ENCODE assay signal across 8 mouse cellular contexts in genomic region chr1:97661406-97662241, GRCm38 (mm10). TPM values are rescaled to one million over a fixed set of nuclear protein-coding genes. Genes with fewer than 3 reads are reported as not detected.
DNase-seq lines count a peak whose midpoint lies in the region; ATAC-seq and TF ChIP-seq lines count a peak whose summit lies in the region.

TSS of gene D1Ertd622e (minus strand) at chr1:97662074.

- no peak for TF ChIP-seq CTCF in G1E (IDR thresholded peaks at IDR 0.05; ENCODE audit: low read depth, low read length)
- no peak for TF ChIP-seq CTCF in lung, embryonic 14.5 days (IDR thresholded peaks at IDR 0.05; ENCODE audit: low read depth)
- TF ChIP-seq CTCF in olfactory bulb, adult 2 months (IDR thresholded peaks at IDR 0.05; ENCODE audit: insufficient read depth, low read depth, low read length), result no peak

- peaks cover 13% of the 10 kb centered on the region; the same call in 1 of the 2 replicates for H3K27me3 ChIP-seq in G1E (ENCODE audit: insufficient read depth, low read length)
- no peaks in the 10 kb centered on the region for H3K27me3 ChIP-seq in forebrain, embryonic 15.5 days
- no peaks in the 10 kb centered on the region for H3K27me3 ChIP-seq in lung, embryonic 14.5 days (ENCODE audit: insufficient read depth, low read length)

- H3K9ac ChIP-seq in forebrain, embryonic 15.5 days (replicated peaks), result peak within 1 kb of the TSS; percentile 94
- peak within 1 kb of the TSS; percentile 70 for H3K9ac ChIP-seq in lung, embryonic 14.5 days

- DNase-seq in G1E (ENCODE audit: low spot score), result peak; percentile 59
- peak; percentile 84 for DNase-seq in cerebellum, adult 11 months
- peak; percentile 84 to 87 for DNase-seq in heart, postnatal 14 days
- peak; percentile 81 to 84 for DNase-seq in layer of hippocampus, adult 18-20 months (ENCODE audit: low spot score in 2 of 2)
- DNase-seq in lung, embryonic 14.5 days, result peak; percentile 87
- DNase-seq in thymus, adult 18-20 months, result peak; percentile 71 to 76

- peak within 1 kb of the TSS; percentile 80 for H3K4me3 ChIP-seq in G1E (ENCODE audit: low read depth, low read length)
- H3K4me3 ChIP-seq in forebrain, embryonic 15.5 days, result peak within 1 kb of the TSS; percentile 79
- H3K4me3 ChIP-seq in lung, embryonic 14.5 days (ENCODE audit: low read depth, low read length), result peak within 1 kb of the TSS; percentile 66
- peak within 1 kb of the TSS; percentile 94 for H3K4me3 ChIP-seq in olfactory bulb, adult 2 months (ENCODE audit: insufficient read depth, low read depth, low read length)

- H3K36me3 ChIP-seq in G1E (replicated peaks), result peaks cover 2% of the 10 kb centered on the region
- H3K36me3 ChIP-seq in forebrain, embryonic 15.5 days, result no peaks in the 10 kb centered on the region
- H3K36me3 ChIP-seq in lung, embryonic 14.5 days (ENCODE audit: insufficient read depth), result no peaks in the 10 kb centered on the region

- intact Hi-C loops in heart, postnatal 14 days (cut with DNase I), result no loop called here

- under 1% methylated on average over 105 of the region's 106 CpGs for WGBS in forebrain, embryonic 15.5 days
- under 1% methylated on average over 73 of the region's 106 CpGs for WGBS in lung, embryonic 14.5 days
- under 1% methylated on average over 104 of the region's 106 CpGs for WGBS in olfactory bulb, adult 2 months

- TF ChIP-seq POLR2A in olfactory bulb, adult 2 months (IDR thresholded peaks at IDR 0.05; ENCODE audit: insufficient read depth, low read depth, low read length), result peak; percentile 43

- peaks cover 16% of the 10 kb centered on the region for H3K4me1 ChIP-seq in G1E (ENCODE audit: insufficient read depth, low read depth, low read length)
- H3K4me1 ChIP-seq in forebrain, embryonic 15.5 days, result peaks cover 40% of the 10 kb centered on the region
- no peaks in the 10 kb centered on the region for H3K4me1 ChIP-seq in lung, embryonic 14.5 days (ENCODE audit: insufficient read depth)
- peaks cover 2% of the 10 kb centered on the region; the same call in 1 of the 2 replicates for H3K4me1 ChIP-seq in olfactory bulb, adult 2 months (ENCODE audit: control insufficient read depth, insufficient read depth, low read length)

- H3K9me3 ChIP-seq in G1E (replicated peaks), result peaks cover 16% of the 10 kb centered on the region
- no peaks in the 10 kb centered on the region for H3K9me3 ChIP-seq in forebrain, embryonic 15.5 days
- no peaks in the 10 kb centered on the region for H3K9me3 ChIP-seq in lung, embryonic 14.5 days (ENCODE audit: low read depth, low read length)

- peak within 1 kb of the TSS; percentile 99 for H3K27ac ChIP-seq in forebrain, embryonic 15.5 days (replicated peaks)
- H3K27ac ChIP-seq in lung, embryonic 14.5 days (ENCODE audit: low read depth), result peak within 1 kb of the TSS; percentile 77
- H3K27ac ChIP-seq in olfactory bulb, adult 2 months (ENCODE audit: insufficient read depth, low read depth, low read length), result peak within 1 kb of the TSS; percentile 95

- peak; percentile 41; the same call in 1 of the 2 replicates for ATAC-seq in G1E (ENCODE audit: extremely low read depth, insufficient number of reproducible peaks, low FRiP score, poor library complexity, severe bottlenecking)
- peak; percentile 95 for ATAC-seq in forebrain, embryonic 15.5 days (replicated peaks)
- ATAC-seq in lung, embryonic 14.5 days (ENCODE audit: insufficient read depth), result peak; percentile 94

- peak within 1 kb of the TSS; percentile 49 for H3K4me2 ChIP-seq in forebrain, embryonic 15.5 days (replicated peaks)
- H3K4me2 ChIP-seq in lung, embryonic 14.5 days, result peak within 1 kb of the TSS; percentile 95

RNA-seq across cellular contexts. Expression of gene D1Ertd622e, which starts in this region (rescaled TPM):
- 3.8 and 6.5 TPM in 2 replicates for total RNA-seq in G1E (2014; fragmentation: Nextera tagmentation)
- total RNA-seq in G1E (2017), result 12.4 and 14.5 TPM in 2 replicates
- polyA plus RNA-seq in G1E (2012), result 1.2 and 2.6 TPM in 2 replicates
- polyA plus RNA-seq in forebrain, embryonic 15.5 days (2015; fragmentation: Nextera tagmentation; extraction: Ambion mirVana), result 54.7 and 58.2 TPM in 2 replicates
- 1 to 10 TPM; 5.2 to 7.2 TPM for total RNA-seq in heart, postnatal 14 days (2021)
- total RNA-seq in layer of hippocampus, adult 18-20 months (2021), result 10 to 100 TPM; 50.6 to 53.9 TPM
- 17.1 and 19.3 TPM in 2 replicates for polyA plus RNA-seq in lung, embryonic 14.5 days (2014; fragmentation: Nextera tagmentation; extraction: Ambion mirVana)
- polyA plus RNA-seq in olfactory bulb, adult 2 months (2012; ENCODE audit: insufficient read depth, insufficient read length, low replicate concordance, missing spikeins), result not detected in 2 replicates

Comparison
In these comparisons a context has a peak if more than half of its experiments do, and no peak if none do; other contexts are left out.
1. Peak in every context shown above with its lines: DNase-seq, ATAC-seq, H3K4me3 ChIP-seq and H3K27ac ChIP-seq.
2. ATAC-seq: peak in every context shown above with its lines; median percentile 95 in forebrain, embryonic 15.5 days; 94 in lung, embryonic 14.5 days; 41 in G1E.